Mouse (Mus musculus) limb, embryonic 10.5 days (tissue): Measurements from ENCODE around the gene 5730596B20Rik. TPM values are rescaled to one million over a fixed set of nuclear protein-coding genes. Genes with fewer than 3 reads are reported as not detected.

ENCODE experiments used
- DNase-seq: peaks from one replicate; pipeline ENCODE4 v3.0.0-alpha.2; 2017; ENCODE audit warnings: low spot score
- H3K27ac ChIP-seq: fragments of 300-500 bp; sonication (generic); 2 replicates; pipeline ENCODE4 v1.5.1; 2016; ENCODE audit warnings: mild to moderate bottlenecking
- H3K27me3 ChIP-seq: fragments of 300-500 bp; sonication (generic); 2 replicates; pipeline ENCODE4 v1.6.1; 2016; ENCODE audit warnings: low read depth, mild to moderate bottlenecking; ENCODE audit not compliant: poor library complexity, severe bottlenecking
- H3K36me3 ChIP-seq: fragments of 300-500 bp; sonication (generic); 2 replicates; pipeline ENCODE4 v1.6.1; 2016; ENCODE audit warnings: mild to moderate bottlenecking, moderate library complexity
- H3K4me1 ChIP-seq: fragments of 300-500 bp; sonication (generic); 2 replicates; pipeline ENCODE4 v1.6.1; 2016
- H3K4me3 ChIP-seq: fragments of 300-500 bp; sonication (generic); 2 replicates; pipeline ENCODE4 v1.5.1; 2016; ENCODE audit warnings: mild to moderate bottlenecking, moderate library complexity
- H3K9me3 ChIP-seq: fragments of 300-500 bp; sonication (generic); replicated peaks from 2 replicates; pipeline ENCODE4 v1.6.1; 2016; ENCODE audit warnings: mild to moderate bottlenecking
- WGBS: fragments of 180-500 bp; shearing (Covaris S2); methylation state at CpG from one replicate; pipeline ENCODE4 v1.1.7; 2016; 5-methylcytosine and 5-hydroxymethylcytosine counted together
- polyA plus RNA-seq: library from polyadenylated mRNA; unstranded; fragments of >200 nt; fragmentation: Nextera tagmentation; extraction: Ambion mirVana; gene quantifications from 2 replicates; pipeline ENCODE4 v1.2.1, GENCODE M21; 2016

5730596B20Rik gene
- polyA plus RNA-seq, 1 experiment from 2014 or later: 1.3 TPM

- H3K9me3 ChIP-seq: no peaks in the 10 kb centered on the region
- H3K4me3 ChIP-seq: peak within 1 kb of the TSS; percentile 58
- peaks cover 95% of the 10 kb centered on the region for H3K4me1 ChIP-seq
- H3K27me3 ChIP-seq: peaks cover 46% of the 10 kb centered on the region
- H3K27ac ChIP-seq: peak within 1 kb of the TSS; percentile 90
- H3K36me3 ChIP-seq: peaks cover 4% of the 10 kb centered on the region
- peak; percentile 77 for DNase-seq
- WGBS: under 1% methylated on average over 25 of the region's 25 CpGs
Observed at GRCm38 (mm10) chr6:52164626-52165440, 12.5 kb upstream of the 5730596B20Rik start, which contains the start of gene Hoxa2. Gene Hoxa2 (minus strand): TSS chr6:52164831.

GRCm38 (mm10) chr6:52165441-52166370, 11.6 kb upstream of the 5730596B20Rik start:
- peaks cover 95% of the 10 kb centered on the region for H3K4me1 ChIP-seq
- H3K27ac ChIP-seq: peak overlapping the region; percentile 90
- H3K36me3 ChIP-seq: peaks cover 13% of the 10 kb centered on the region
- DNase-seq: peak; percentile 72
- WGBS: under 1% methylated on average over 28 of the region's 28 CpGs
- H3K9me3 ChIP-seq: no peaks in the 10 kb centered on the region
- peak overlapping the region; percentile 58 for H3K4me3 ChIP-seq
- H3K27me3 ChIP-seq: peaks cover 50% of the 10 kb centered on the region

GRCm38 (mm10) chr6:52166431-52167077, 10.7 kb upstream of the 5730596B20Rik start:
- Histone ChIP-seq H3K27ac (peak overlapping the region; percentile 90), H3K27me3 (peaks cover 58% of the 10 kb centered on the region)
- WGBS: 2% methylated on average over 4 of the region's 4 CpGs

GRCm38 (mm10) chr6:52167176-52167575, 10.1 kb upstream of the 5730596B20Rik start:
- peaks cover 96% of the 10 kb centered on the region for H3K4me1 ChIP-seq
- H3K27me3 ChIP-seq: peaks cover 65% of the 10 kb centered on the region
- H3K4me3 ChIP-seq: peak overlapping the region; percentile 41
- WGBS: 28% methylated on average over 1 of the region's 1 CpGs
- peak overlapping the region; percentile 86 for H3K27ac ChIP-seq
- DNase-seq: no peak
- peaks cover 19% of the 10 kb centered on the region for H3K36me3 ChIP-seq
- no peaks in the 10 kb centered on the region for H3K9me3 ChIP-seq

More at GRCm38 (mm10) chr6:52166431-52167077, 10.7 kb upstream of the 5730596B20Rik start:
- DNase-seq: peak; percentile 48
- Histone ChIP-seq H3K9me3 (no peaks in the 10 kb centered on the region), H3K4me3 (peak overlapping the region; percentile 41; the same call in 1 of the 2 replicates), H3K36me3 (peaks cover 15% of the 10 kb centered on the region), H3K4me1 (peaks cover 95% of the 10 kb centered on the region)

- Histone ChIP-seq H3K27me3 (peaks cover 66% of the 10 kb centered on the region), H3K9me3 (no peaks in the 10 kb centered on the region), H3K4me3 (peak overlapping the region; percentile 41), H3K36me3 (peaks cover 21% of the 10 kb centered on the region), H3K27ac (peak overlapping the region; percentile 86), H3K4me1 (peaks cover 98% of the 10 kb centered on the region)
- 9% methylated on average over 14 of the region's 14 CpGs for WGBS
- DNase-seq: peak; percentile 47
Observed at GRCm38 (mm10) chr6:52167736-52168161, 9.5 kb upstream of the 5730596B20Rik start.

- WGBS: 3% methylated on average over 42 of the region's 42 CpGs
- Histone ChIP-seq H3K9me3 (no peaks in the 10 kb centered on the region), H3K27me3 (peaks cover 71% of the 10 kb centered on the region), H3K27ac (peak overlapping the region; percentile 86), H3K4me1 (peaks cover 98% of the 10 kb centered on the region), H3K4me3 (peak overlapping the region; percentile 41), H3K36me3 (peaks cover 21% of the 10 kb centered on the region)
- DNase-seq: peak; percentile 71
Observed at GRCm38 (mm10) chr6:52168191-52169055, 8.9 kb upstream of the 5730596B20Rik start.

GRCm38 (mm10) chr6:52169499-52170165, 7.7 kb upstream of the 5730596B20Rik start:
- no peak for DNase-seq
- 18% methylated on average over 16 of the region's 16 CpGs for WGBS
- Histone ChIP-seq H3K36me3 (peaks cover 21% of the 10 kb centered on the region), H3K4me1 (peaks cover 98% of the 10 kb centered on the region), H3K9me3 (no peaks in the 10 kb centered on the region), H3K27ac (peak overlapping the region; percentile 81), H3K27me3 (peaks cover 72% of the 10 kb centered on the region), H3K4me3 (peak overlapping the region; percentile 47)

GRCm38 (mm10) chr6:52170166-52170897, 7.0 kb upstream of the 5730596B20Rik start:
- H3K36me3 ChIP-seq: peaks cover 21% of the 10 kb centered on the region
- H3K4me3 ChIP-seq: peak overlapping the region; percentile 47
- WGBS: 4% methylated on average over 40 of the region's 40 CpGs
- H3K27me3 ChIP-seq: peaks cover 75% of the 10 kb centered on the region
- peaks cover 98% of the 10 kb centered on the region for H3K4me1 ChIP-seq
- H3K9me3 ChIP-seq: no peaks in the 10 kb centered on the region
- peak overlapping the region; percentile 81 for H3K27ac ChIP-seq
- DNase-seq: peak; percentile 70

GRCm38 (mm10) chr6:52170898-52171223, 6.4 kb upstream of the 5730596B20Rik start:
- H3K36me3 ChIP-seq: peaks cover 21% of the 10 kb centered on the region
- H3K9me3 ChIP-seq: no peaks in the 10 kb centered on the region
- H3K27me3 ChIP-seq: peaks cover 80% of the 10 kb centered on the region
- no peak for DNase-seq
- H3K27ac ChIP-seq: peak overlapping the region; percentile 81
- H3K4me3 ChIP-seq: peak overlapping the region; percentile 47
- H3K4me1 ChIP-seq: peaks cover 98% of the 10 kb centered on the region
- 18% methylated on average over 5 of the region's 5 CpGs for WGBS

GRCm38 (mm10) chr6:52171331-52171730, 6.0 kb upstream of the 5730596B20Rik start:
- 3% methylated on average over 4 of the region's 4 CpGs for WGBS
- H3K4me1 ChIP-seq: peaks cover 98% of the 10 kb centered on the region
- no peaks in the 10 kb centered on the region for H3K9me3 ChIP-seq
- H3K27me3 ChIP-seq: peaks cover 79% of the 10 kb centered on the region
- DNase-seq: peak; percentile 82
- peak overlapping the region; percentile 47 for H3K4me3 ChIP-seq
- peak overlapping the region; percentile 81 for H3K27ac ChIP-seq
- peaks cover 21% of the 10 kb centered on the region for H3K36me3 ChIP-seq

GRCm38 (mm10) chr6:52171938-52172337, 5.4 kb upstream of the 5730596B20Rik start:
- Histone ChIP-seq H3K27ac (peak overlapping the region; percentile 81), H3K4me3 (peak overlapping the region; percentile 47), H3K27me3 (peaks cover 77% of the 10 kb centered on the region), H3K9me3 (no peaks in the 10 kb centered on the region), H3K36me3 (peaks cover 21% of the 10 kb centered on the region), H3K4me1 (peaks cover 98% of the 10 kb centered on the region)
- DNase-seq: peak; percentile 40
- WGBS: 13% methylated on average over 7 of the region's 7 CpGs
